Mouse (Mus musculus): ENCODE measurements around the gene Gm17720. TPM values are rescaled to one million over a fixed set of nuclear protein-coding genes. Genes with fewer than 3 reads are reported as not detected.
"Not testable (repeated sequence)": the region's sequence is repeated elsewhere in the genome, so short reads cannot be mapped to it uniquely, and the experiment has no call there.

Gene Gm17720
- total RNA-seq, 1 experiment from 2014 or later, result not detected

- no peak for ATAC-seq (replicated peaks; ENCODE audit: low read depth, poor library complexity, severe bottlenecking)
Measured at GRCm38 (mm10) chr8:110051208-110051607, 51.3 kb downstream of the Gm17720 start.

GRCm38 (mm10) chr8:110040509-110040908, 62.0 kb downstream of the Gm17720 start:
- ATAC-seq (replicated peaks; ENCODE audit: low read depth, poor library complexity, severe bottlenecking), result no peak

- ATAC-seq (replicated peaks; ENCODE audit: low read depth, poor library complexity, severe bottlenecking), result no peak
Measured at GRCm38 (mm10) chr8:110039659-110040058, 62.9 kb downstream of the Gm17720 start, which contains the start of gene Chst4. Chst4 (minus strand) TSS chr8:110039740.

GRCm38 (mm10) chr8:110039216-110039615, 63.3 kb downstream of the Gm17720 start:
- ATAC-seq (replicated peaks; ENCODE audit: low read depth, poor library complexity, severe bottlenecking), result no peak

- no peak for ATAC-seq (replicated peaks; ENCODE audit: low read depth, poor library complexity, severe bottlenecking)
Measured at GRCm38 (mm10) chr8:110036156-110036555, 66.4 kb downstream of the Gm17720 start.

GRCm38 (mm10) chr8:110034331-110034730, 68.2 kb downstream of the Gm17720 start:
- no peak for ATAC-seq (replicated peaks; ENCODE audit: low read depth, poor library complexity, severe bottlenecking)

GRCm38 (mm10) chr8:110033771-110034170, 68.8 kb downstream of the Gm17720 start:
- ATAC-seq (replicated peaks; ENCODE audit: low read depth, poor library complexity, severe bottlenecking), result not testable (repeated sequence)

Other genes with a start within 250 kb of the Gm17720 start
- 6.0 and 10.7 TPM in 2 replicates for gene Phlpp2, start 234.2 kb downstream of the Gm17720 start, total RNA-seq (2017)
- not detected in 2 replicates for gene Marveld3, start 140.6 kb downstream of the Gm17720 start, total RNA-seq (2017)
- gene Tat, start 112.3 kb downstream of the Gm17720 start, total RNA-seq (2017), result not detected in 2 replicates
- not detected in 2 replicates for gene Chst4, start 63.0 kb downstream of the Gm17720 start, total RNA-seq (2017)
- gene Zfp612, start 23.0 kb downstream of the Gm17720 start, total RNA-seq (2017), result 0.18 and 0.34 TPM in 2 replicates
- not detected in 2 replicates for gene Gm21964, start 1.5 kb downstream of the Gm17720 start, total RNA-seq (2017)
- gene Calb2, start 65.5 kb upstream of the Gm17720 start, total RNA-seq (2017), result not detected in 2 replicates
- 10.9 and 13.8 TPM in 2 replicates for gene Cmtr2, start 112.9 kb upstream of the Gm17720 start, total RNA-seq (2017)
- gene Hydin, start 164.2 kb upstream of the Gm17720 start, total RNA-seq (2017), result not detected in 2 replicates